Mouse (Mus musculus): ENCODE results near the gene Txn2.

The Txn2 gene

GRCm38 (mm10) chr15:77934326-77934725, 5.5 kb upstream of the Txn2 start:
- peak; percentile 30 for DNase-seq (ENCODE audit: low spot score)

- peak; percentile 97 for DNase-seq (ENCODE audit: low spot score)
These were observed 5.0 kb upstream of the Txn2 start for GRCm38 (mm10) chr15:77933770-77934169.

GRCm38 (mm10) chr15:77933222-77933621, 4.4 kb upstream of the Txn2 start:
- DNase-seq (ENCODE audit: low spot score), result no peak

- DNase-seq (ENCODE audit: low spot score), result no peak
These were observed 2.8 kb upstream of the Txn2 start for GRCm38 (mm10) chr15:77931689-77932016.

- DNase-seq (ENCODE audit: low spot score), result no peak
These were observed 2.3 kb upstream of the Txn2 start for GRCm38 (mm10) chr15:77930986-77931688.

GRCm38 (mm10) chr15:77929804-77930203, 998 bp upstream of the Txn2 start:
- DNase-seq (ENCODE audit: low spot score), result no peak

- DNase-seq (ENCODE audit: low spot score), result no peak
These were observed 715 bp downstream of the Txn2 start for GRCm38 (mm10) chr15:77928091-77928490.

- DNase-seq (ENCODE audit: low spot score), result no peak
These were observed 1.9 kb downstream of the Txn2 start for GRCm38 (mm10) chr15:77926921-77927320.

- DNase-seq (ENCODE audit: low spot score), result no peak
These were observed 3.6 kb downstream of the Txn2 start for GRCm38 (mm10) chr15:77925195-77925594.

GRCm38 (mm10) chr15:77923267-77924035, 5.4 kb downstream of the Txn2 start:
- no peak for DNase-seq (ENCODE audit: low spot score)

GRCm38 (mm10) chr15:77922710-77923109, 6.1 kb downstream of the Txn2 start:
- no peak for DNase-seq (ENCODE audit: low spot score)

GRCm38 (mm10) chr15:77921636-77922035, 7.2 kb downstream of the Txn2 start:
- no peak for DNase-seq (ENCODE audit: low spot score)

- no peak for DNase-seq (ENCODE audit: low spot score)
These were observed 8.0 kb downstream of the Txn2 start for GRCm38 (mm10) chr15:77920511-77921462.

GRCm38 (mm10) chr15:77919441-77919840, 9.4 kb downstream of the Txn2 start:
- DNase-seq (ENCODE audit: low spot score), result no peak

GRCm38 (mm10) chr15:77916851-77917544, 11.8 kb downstream of the Txn2 start:
- peak; percentile 85 for DNase-seq (ENCODE audit: low spot score)

- no peak for DNase-seq (ENCODE audit: low spot score)
These were observed 13.5 kb downstream of the Txn2 start for GRCm38 (mm10) chr15:77915287-77915686.

- DNase-seq (ENCODE audit: low spot score), result no peak
These were observed 14.3 kb downstream of the Txn2 start for GRCm38 (mm10) chr15:77914507-77914906.

GRCm38 (mm10) chr15:77913054-77913453, 15.8 kb downstream of the Txn2 start:
- DNase-seq (ENCODE audit: low spot score), result no peak

GRCm38 (mm10) chr15:77912585-77912984, 16.2 kb downstream of the Txn2 start:
- DNase-seq (ENCODE audit: low spot score), result no peak

GRCm38 (mm10) chr15:77912048-77912447, 16.8 kb downstream of the Txn2 start:
- no peak for DNase-seq (ENCODE audit: low spot score)

GRCm38 (mm10) chr15:77911065-77911464, 17.7 kb downstream of the Txn2 start:
- DNase-seq (ENCODE audit: low spot score), result no peak

Data from ovary, postnatal 36 days (tissue).